9 mouse cellular contexts compared by ENCODE assay signal in genomic region chr16:90282620-90283265, GRCm38 (mm10). TPM values are rescaled to one million over a fixed set of nuclear protein-coding genes. Genes with fewer than 3 reads are reported as not detected.
DNase-seq lines count a peak whose midpoint lies in the region; ATAC-seq and TF ChIP-seq lines count a peak whose summit lies in the region.
"Had no signal": no experiment of that assay in that cellular context is flagged by ENCODE, and none has a peak within 500 bp of the region (broad histone marks: within the 10 kb centered on the region; RNA-seq: fewer than 3 reads in every experiment).

No protein-coding gene starts in this region.

- TF ChIP-seq POLR2A in heart, adult 2 months (IDR thresholded peaks at IDR 0.05; ENCODE audit: insufficient read depth, low read depth, low read length), result no peak

- DNase-seq in heart, adult 2 months, result no peak
- DNase-seq in heart, adult 8-10 months (ENCODE audit: low spot score), result no peak
- DNase-seq in adrenal gland, postnatal 14 days, result no peak
- no peak for DNase-seq in cerebellum, adult 11-12 months
- no peak for DNase-seq in kidney, adult 18-20 months

- H3K27ac ChIP-seq in heart, adult 2 months, result peak overlapping the region; percentile 88
- H3K27ac ChIP-seq in heart, embryonic 16.5 days (ENCODE audit: low read length), result peak overlapping the region; percentile 98

- peak overlapping the region; percentile 98 for H3K4me2 ChIP-seq in heart, embryonic 16.5 days (ENCODE audit: low read depth, low read length)

- H3K4me1 ChIP-seq in heart, adult 2 months (ENCODE audit: control insufficient read depth, insufficient read depth, low read length), result peaks cover 21% of the 10 kb centered on the region
- H3K4me1 ChIP-seq in E14TG2a.4 (replicated peaks; ENCODE audit: low read depth, low read length), result peaks cover 64% of the 10 kb centered on the region
- H3K4me1 ChIP-seq in heart, embryonic 16.5 days (ENCODE audit: control insufficient read depth, insufficient read depth, low read length), result peaks cover 43% of the 10 kb centered on the region
- peaks cover 63% of the 10 kb centered on the region for H3K4me1 ChIP-seq in megakaryocyte, embryonic 14.5 days

- TF ChIP-seq CTCF in heart, adult 2 months (IDR thresholded peaks at IDR 0.05), result no peak
- no peak for TF ChIP-seq CTCF in E14TG2a.4 (conservative IDR thresholded peaks at IDR 0.05; ENCODE audit: low read length)

- H3K4me3 ChIP-seq in heart, adult 2 months, result peak overlapping the region; percentile 98
- peak overlapping the region; percentile 98 for H3K4me3 ChIP-seq in E14TG2a.4 (replicated peaks; ENCODE audit: low read length)
- H3K4me3 ChIP-seq in heart, embryonic 16.5 days (ENCODE audit: low read length), result peak overlapping the region; percentile 100
- peak overlapping the region; percentile 98 for H3K4me3 ChIP-seq in megakaryocyte, embryonic 14.5 days (replicated peaks)

- no peaks in the 10 kb centered on the region for H3K27me3 ChIP-seq in heart, adult 2 months (ENCODE audit: control insufficient read depth, insufficient read depth, low read length)
- H3K27me3 ChIP-seq in E14TG2a.4 (ENCODE audit: insufficient read depth, low read length), result no peaks in the 10 kb centered on the region
- H3K27me3 ChIP-seq in heart, embryonic 16.5 days (ENCODE audit: control insufficient read depth, insufficient read depth, low read length), result no peaks in the 10 kb centered on the region
- H3K27me3 ChIP-seq in megakaryocyte, embryonic 14.5 days (replicated peaks), result peaks cover 2% of the 10 kb centered on the region
- H3K27me3 ChIP-seq: Patski had no signal

- ATAC-seq in heart, embryonic 16.5 days (replicated peaks; ENCODE audit: extremely low read depth, insufficient read depth, low FRiP score), result no peak

- no peak for TF ChIP-seq EP300 in heart, adult 2 months (IDR thresholded peaks at IDR 0.05; ENCODE audit: insufficient read depth, low read depth, low read length)

- intact Hi-C loops in heart, adult 2 months (cut with DNase I), result loop anchor here (5.0 kb wide), 1 partner anchor 85 kb away; no protein-coding TSS in a partner anchor

- peaks cover 16% of the 10 kb centered on the region for H3K36me3 ChIP-seq in heart, adult 2 months (ENCODE audit: control insufficient read depth, insufficient read depth, low read length)
- H3K36me3 ChIP-seq in E14TG2a.4 (ENCODE audit: insufficient read depth, low read length), result peaks cover 18% of the 10 kb centered on the region
- H3K36me3 ChIP-seq in heart, embryonic 16.5 days (ENCODE audit: control insufficient read depth, insufficient read depth), result no peaks in the 10 kb centered on the region
- H3K36me3 ChIP-seq in megakaryocyte, embryonic 14.5 days (replicated peaks; ENCODE audit: low read length), result peaks cover 3% of the 10 kb centered on the region

- no peaks in the 10 kb centered on the region for H3K9me3 ChIP-seq in E14TG2a.4 (ENCODE audit: low read length)
- no peaks in the 10 kb centered on the region for H3K9me3 ChIP-seq in heart, embryonic 16.5 days (replicated peaks; ENCODE audit: control insufficient read depth, low read length)
- H3K9me3 ChIP-seq in megakaryocyte, embryonic 14.5 days, result no peaks in the 10 kb centered on the region

- H3K79me2 ChIP-seq in heart, adult 2 months (replicated peaks; ENCODE audit: control insufficient read depth, insufficient read depth, low read length), result peaks cover 8% of the 10 kb centered on the region

- H3K9ac ChIP-seq in heart, adult 2 months (ENCODE audit: low read depth, low read length), result peak overlapping the region; percentile 99
- H3K9ac ChIP-seq in heart, embryonic 16.5 days (ENCODE audit: low read length), result peak overlapping the region; percentile 100

- 29% methylated on average over 14 of the region's 14 CpGs for WGBS in heart, adult 2 months
- 28% methylated on average over 14 of the region's 14 CpGs for WGBS in heart, embryonic 16.5 days

RNA-seq across cellular contexts. Expression of gene Scaf4, which starts 1.6 kb away (rescaled TPM):
- total RNA-seq in heart, adult 2 months (2021), result 10 to 100 TPM; 17.8 to 18.8 TPM
- 19.9 and 20.1 TPM in 2 replicates for polyA plus RNA-seq in heart, adult 2 months (2012; rRNA removed)
- 10 to 100 TPM; 19.3 to 23.8 (median 20.7) TPM for total RNA-seq in heart, adult 8-10 months (2022)
- polyA plus RNA-seq in heart, embryonic 16.5 days (2015; fragmentation: Nextera tagmentation; extraction: Ambion mirVana), result 17.0 and 19.8 TPM in 2 replicates
- 64.5 and 82.0 TPM in 2 replicates for polyA plus RNA-seq in megakaryocyte, embryonic 14.5 days (2012; ENCODE audit: insufficient read depth, low replicate concordance)
- 46.8 and 56.0 TPM in 2 replicates for total RNA-seq in adrenal gland, postnatal 14 days (2021)
